Mouse (Mus musculus) stomach, postnatal 0 days (tissue): ENCODE measurements at regions not wholly inside any gene's neighbourhood (a gene's known extent, or its start where the extent isn't known, plus 50 kb on each side); places are given as distances from the start of the nearest gene placed in this dataset.

Source experiments
- ATAC-seq: fragments of 200-750 bp; cut with Nextera tagmentation; 2 replicates; pipeline ENCODE4 v1.8.0; 2017; ENCODE audit not compliant: low FRiP score, low TSS enrichment
- DNase-seq: peaks from one replicate; pipeline ENCODE4 v3.0.0-alpha.2; 2016; ENCODE audit warnings: low spot score
- H3K27ac ChIP-seq: fragments of 300-500 bp; sonication (generic); replicated peaks from 2 replicates; pipeline ENCODE4 v1.5.1; 2014; ENCODE audit warnings: mild to moderate bottlenecking, control low read depth
- H3K27me3 ChIP-seq: fragments of 300-500 bp; sonication (generic); 2 replicates; pipeline ENCODE4 v1.6.1; 2014; ENCODE audit warnings: low read length; ENCODE audit not compliant: control insufficient read depth, insufficient read depth
- H3K36me3 ChIP-seq: fragments of 300-500 bp; sonication (generic); 2 replicates; pipeline ENCODE4 v1.6.1; 2014; ENCODE audit warnings: low read length, mixed read lengths; ENCODE audit not compliant: control insufficient read depth, insufficient read depth
- H3K4me1 ChIP-seq: fragments of 300-500 bp; sonication (generic); replicated peaks from 2 replicates; pipeline ENCODE4 v1.6.1; 2014; ENCODE audit warnings: antibody characterized with exemption; ENCODE audit not compliant: control insufficient read depth, insufficient read depth
- H3K4me2 ChIP-seq: fragments of 300-500 bp; sonication (generic); replicated peaks from 2 replicates; pipeline ENCODE4 v1.6.1; 2014; ENCODE audit warnings: low read depth, mild to moderate bottlenecking, control low read depth, moderate library complexity
- H3K4me3 ChIP-seq: fragments of 300-500 bp; sonication (generic); 2 replicates; pipeline ENCODE4 v1.5.1; 2014; ENCODE audit warnings: low read depth, low read length, control low read depth
- H3K9ac ChIP-seq: fragments of 300-500 bp; sonication (generic); 2 replicates; pipeline ENCODE4 v1.6.1; 2014; ENCODE audit warnings: mild to moderate bottlenecking, low read length, control low read depth, mixed read lengths
- H3K9me3 ChIP-seq: fragments of 300-500 bp; sonication (generic); 2 replicates; pipeline ENCODE4 v1.6.1; 2016; ENCODE audit warnings: low read length; ENCODE audit not compliant: control insufficient read depth
- CTCF ChIP-seq: IDR thresholded peaks from 2 replicates; pipeline ENCODE4 v1.5.1; 2016; ENCODE audit warnings: antibody characterized with exemption, low read depth, mild to moderate bottlenecking, moderate library complexity
- EP300 ChIP-seq: optimal IDR thresholded peaks from 2 replicates; pipeline ENCODE3; 2016; ENCODE audit warnings: antibody characterized with exemption
- whole genome bisulfite sequencing: fragments of 180-500 bp; shearing (Covaris S2); extraction: QIAGEN DNeasy Blood & Tissue Kit; methylation state at CpG from one replicate; pipeline ENCODE4 v1.1.7; 2014; 5-methylcytosine and 5-hydroxymethylcytosine counted together

GRCm38 (mm10) chr3:107812341-107812740, 52.1 kb upstream of the Csf1 start:
- 85% methylated on average over 4 of the region's 4 CpGs for WGBS
- Histone ChIP-seq H3K36me3 (no peaks in the 10 kb centered on the region), H3K4me3 (no peak overlapping the region), H3K27ac (no peak overlapping the region), H3K4me2 (no peak overlapping the region), H3K27me3 (no peaks in the 10 kb centered on the region), H3K4me1 (no peaks in the 10 kb centered on the region), H3K9ac (no peak overlapping the region), H3K9me3 (no peaks in the 10 kb centered on the region)
- no peak for ATAC-seq
- DNase-seq: no peak
- TF ChIP-seq CTCF: no peak
- TF ChIP-seq EP300: no peak

GRCm38 (mm10) chr3:107810452-107811050, 50.3 kb upstream of the Csf1 start:
- no peaks in the 10 kb centered on the region for H3K36me3 ChIP-seq
- H3K4me1 ChIP-seq: no peaks in the 10 kb centered on the region
- no peak overlapping the region for H3K27ac ChIP-seq
- H3K4me3 ChIP-seq: no peak overlapping the region
- WGBS: 62% methylated on average over 9 of the region's 9 CpGs
- no peaks in the 10 kb centered on the region for H3K9me3 ChIP-seq
- DNase-seq: no peak
- H3K9ac ChIP-seq: no peak overlapping the region
- no peak for ATAC-seq
- TF ChIP-seq CTCF (no peak), EP300 (no peak)
- no peak overlapping the region for H3K4me2 ChIP-seq
- H3K27me3 ChIP-seq: no peaks in the 10 kb centered on the region
